Comparison of ENCODE assay signal across 9 mouse cellular contexts in genomic region chr13:41283256-41283655, GRCm38 (mm10). TPM values are rescaled to one million over a fixed set of nuclear protein-coding genes. Genes with fewer than 3 reads are reported as not detected.
DNase-seq lines count a peak whose midpoint lies in the region; ATAC-seq lines count a peak whose summit lies in the region.
"Had no signal": no experiment of that assay in that cellular context is flagged by ENCODE, and none has a peak within 500 bp of the region (broad histone marks: within the 10 kb centered on the region; RNA-seq: fewer than 3 reads in every experiment).

No protein-coding gene starts in this region.

- H3K27ac ChIP-seq in kidney, embryonic 14.5 days (ENCODE audit: low read depth, low read length): no peak overlapping the region
- no peak overlapping the region for H3K27ac ChIP-seq in liver, embryonic 13.5 days
- H3K27ac ChIP-seq: heart, embryonic 15.5 days had no signal

- no peak overlapping the region for H3K9ac ChIP-seq in kidney, embryonic 14.5 days (ENCODE audit: low read depth, low read length)
- no peak overlapping the region for H3K9ac ChIP-seq in liver, embryonic 13.5 days
- H3K9ac ChIP-seq: heart, embryonic 15.5 days had no signal

- no peak overlapping the region for H3K4me2 ChIP-seq in kidney, embryonic 14.5 days (replicated peaks; ENCODE audit: low read depth, low read length)
- no peak overlapping the region for H3K4me2 ChIP-seq in liver, embryonic 13.5 days
- H3K4me2 ChIP-seq: heart, embryonic 15.5 days had no signal

- H3K9me3 ChIP-seq in kidney, embryonic 14.5 days (ENCODE audit: control insufficient read depth, low read length): no peaks in the 10 kb centered on the region
- no peaks in the 10 kb centered on the region for H3K9me3 ChIP-seq in liver, embryonic 13.5 days (replicated peaks)
- H3K9me3 ChIP-seq: heart, embryonic 15.5 days had no signal

- H3K36me3 ChIP-seq in kidney, embryonic 14.5 days (ENCODE audit: control insufficient read depth, insufficient read depth, low read length): no peaks in the 10 kb centered on the region
- no peaks in the 10 kb centered on the region for H3K36me3 ChIP-seq in liver, embryonic 13.5 days
- H3K36me3 ChIP-seq: heart, embryonic 15.5 days had no signal

- 31% methylated on average over 5 of the region's 5 CpGs for WGBS in kidney, embryonic 14.5 days
- WGBS in liver, embryonic 13.5 days (ENCODE audit: insufficient replicate concordance): 15% methylated on average over 5 of the region's 5 CpGs

- peak; percentile 36 for ATAC-seq in activated CD4-positive, CD25-positive, alpha-beta regulatory T cell, adult 4 months
- ATAC-seq in kidney, embryonic 14.5 days (ENCODE audit: low FRiP score, low TSS enrichment): 0 out of 2 replicates have a peak, but pooled peaks have one; percentile 24
- ATAC-seq in liver, embryonic 13.5 days (ENCODE audit: low read depth): no peak

- H3K4me1 ChIP-seq in kidney, embryonic 14.5 days (ENCODE audit: control insufficient read depth, insufficient read depth, low read length): no peaks in the 10 kb centered on the region
- H3K4me1 ChIP-seq in liver, embryonic 13.5 days (replicated peaks): no peaks in the 10 kb centered on the region

- peak; percentile 46 to 68 for DNase-seq in CD8-positive naive resting alpha-beta T cell, adult 2 months (ENCODE audit: low read depth in 2 of 2, low spot score in 2 of 2)
- DNase-seq in cerebellum, postnatal 4 days (ENCODE audit: low spot score in 2 of 2): peak; percentile 37 to 74
- DNase-seq in gastrocnemius, postnatal 4 days (ENCODE audit: low spot score in 2 of 2): peak; percentile 38 to 70
- DNase-seq in liver, embryonic 13.5 days: peak; percentile 5
- DNase-seq in retina, adult 2 months (ENCODE audit: low read depth, low spot score): peak; percentile 50
- DNase-seq in thymus, postnatal 36 days: peak; percentile 22 to 51

- no peak overlapping the region for H3K4me3 ChIP-seq in kidney, embryonic 14.5 days (ENCODE audit: low read length)
- H3K4me3 ChIP-seq in liver, embryonic 13.5 days (replicated peaks): no peak overlapping the region
- H3K4me3 ChIP-seq: heart, embryonic 15.5 days had no signal

- H3K27me3 ChIP-seq in kidney, embryonic 14.5 days (ENCODE audit: control insufficient read depth, insufficient read depth, low read length): no peaks in the 10 kb centered on the region
- H3K27me3 ChIP-seq in liver, embryonic 13.5 days: no peaks in the 10 kb centered on the region
- H3K27me3 ChIP-seq: heart, embryonic 15.5 days had no signal

RNA-seq across cellular contexts. Expression of gene Gm17364, which starts 9.5 kb away (rescaled TPM):
- polyA plus RNA-seq in activated CD4-positive, CD25-positive, alpha-beta regulatory T cell, adult 4 months (2017; shearing (Covaris generic)): not detected
- total RNA-seq in gastrocnemius, postnatal 4 days (2021): not detected
- polyA plus RNA-seq in kidney, embryonic 14.5 days (2014; fragmentation: Nextera tagmentation; extraction: Ambion mirVana): not detected in 2 replicates
- not detected in 2 replicates for polyA plus RNA-seq in liver, embryonic 13.5 days (2015; fragmentation: Nextera tagmentation; extraction: Ambion mirVana)
- polyA plus RNA-seq: heart, embryonic 15.5 days had no signal

RNA-seq across cellular contexts. Expression of gene Smim13, which starts 33.6 kb away (rescaled TPM):
- polyA plus RNA-seq in activated CD4-positive, CD25-positive, alpha-beta regulatory T cell, adult 4 months (2017; shearing (Covaris generic)): 1 to 10 TPM; 3.7 to 3.8 TPM
- 10 to 100 TPM; 21.9 to 22.8 TPM for total RNA-seq in gastrocnemius, postnatal 4 days (2021)
- 7.2 and 11.0 TPM in 2 replicates for polyA plus RNA-seq in kidney, embryonic 14.5 days (2014; fragmentation: Nextera tagmentation; extraction: Ambion mirVana)
- 5.4 and 6.6 TPM in 2 replicates for polyA plus RNA-seq in liver, embryonic 13.5 days (2015; fragmentation: Nextera tagmentation; extraction: Ambion mirVana)

Comparison
In these comparisons a context has a peak if more than half of its experiments do, and no peak if none do; other contexts are left out.
1. DNase-seq: peak in every context shown above with its lines; median percentile 57 in CD8-positive naive resting alpha-beta T cell, adult 2 months; 56 in cerebellum, postnatal 4 days; 54 in gastrocnemius, postnatal 4 days; 50 in retina, adult 2 months; 36 in thymus, postnatal 36 days; 5 in liver, embryonic 13.5 days.